Mouse (Mus musculus): ENCODE data around the gene Rusc1. TPM values are rescaled to one million over a fixed set of nuclear protein-coding genes. Genes with fewer than 3 reads are reported as not detected.

Rusc1 gene
- 53.5 to 67.5 TPM (median 58.6 TPM) in 4 replicates for total RNA-seq (2023)

GRCm38 (mm10) chr3:89093175-89093574 is at the start of gene Rusc1:
TSS of gene Rusc1 (minus strand) at chr3:89093311.

GRCm38 (mm10) chr3:89135958-89136357 is 42.8 kb upstream of the Rusc1 start, which contains the start of gene Pklr:
TSS of gene Pklr (plus strand) at chr3:89136142.

GRCm38 (mm10) chr3:89101812-89102494 is 8.8 kb upstream of the Rusc1 start, which contains the start of gene Fdps:
TSS of gene Fdps (minus strand) at chr3:89101959.

GRCm38 (mm10) chr3:89100811-89101210 is 7.7 kb upstream of the Rusc1 start, which contains the start of gene Gm43738:
TSS of gene Gm43738 (minus strand) at chr3:89101099.

Other genes starting within 250 kb of the Rusc1 start
- gene Msto1, start 179.3 kb downstream of the Rusc1 start, total RNA-seq (2023), result 14.8 to 15.3 TPM (median 15.0 TPM) in 4 replicates
- 93.7 to 103 TPM (median 97.8 TPM) in 4 replicates for gene Ash1l, start 142.7 kb downstream of the Rusc1 start, total RNA-seq (2023)
- gene Dap3, start 142.1 kb downstream of the Rusc1 start, total RNA-seq (2023), result 78.6 to 91.7 TPM (median 88.6 TPM) in 4 replicates
- not detected in 4 replicates for gene Gm43738, start 7.8 kb upstream of the Rusc1 start, total RNA-seq (2023)
- 17.6 to 21.4 TPM (median 20.3 TPM) in 4 replicates for gene Fdps, start 8.6 kb upstream of the Rusc1 start, total RNA-seq (2023)
- not detected in 4 replicates for gene Pklr, start 42.8 kb upstream of the Rusc1 start, total RNA-seq (2023)
- 2.2 to 5.3 TPM (median 5.1 TPM) in 4 replicates for gene Hcn3, start 66.9 kb upstream of the Rusc1 start, total RNA-seq (2023)
- gene Clk2, start 71.5 kb upstream of the Rusc1 start, total RNA-seq (2023), result 144 to 159 TPM (median 155 TPM) in 4 replicates
- 109 to 121 TPM (median 115 TPM) in 4 replicates for gene Scamp3, start 84.2 kb upstream of the Rusc1 start, total RNA-seq (2023)
- gene Fam189b, start 89.8 kb upstream of the Rusc1 start, total RNA-seq (2023), result 12.9 to 24.4 TPM (median 20.3 TPM) in 4 replicates
- 79.6 to 102 TPM (median 97.6 TPM) in 4 replicates for gene Gba, start 109.6 kb upstream of the Rusc1 start, total RNA-seq (2023)
- gene Thbs3, start 121.9 kb upstream of the Rusc1 start, total RNA-seq (2023), result 8.6 to 13.2 TPM (median 9.9 TPM) in 4 replicates
- 227 to 250 TPM (median 239 TPM) in 4 replicates for gene Mtx1, start 133.8 kb upstream of the Rusc1 start, total RNA-seq (2023)
- 1.4 to 3.6 TPM (median 1.6 TPM) in 4 replicates for gene Muc1, start 135.7 kb upstream of the Rusc1 start, total RNA-seq (2023)
- 88.4 to 116 TPM (median 101 TPM) in 4 replicates for gene Krtcap2, start 152.7 kb upstream of the Rusc1 start, total RNA-seq (2023)
- gene Trim46, start 153.0 kb upstream of the Rusc1 start, total RNA-seq (2023), result 2.1 to 5.6 TPM (median 3.3 TPM) in 4 replicates
- 64.0 to 79.9 TPM (median 68.1 TPM) in 4 replicates for gene Dpm3, start 166.0 kb upstream of the Rusc1 start, total RNA-seq (2023)
- 140 to 170 TPM (median 145 TPM) in 4 replicates for gene Slc50a1, start 177.3 kb upstream of the Rusc1 start, total RNA-seq (2023)
- gene Efna1, start 187.8 kb upstream of the Rusc1 start, total RNA-seq (2023), result 1.0 to 1.8 TPM (median 1.1 TPM) in 4 replicates
- not detected in 4 replicates for gene Efna3, start 229.7 kb upstream of the Rusc1 start, total RNA-seq (2023)
- 0.36 TPM in 1 of 4 replicates, not detected in the others for gene Efna4, start 244.7 kb upstream of the Rusc1 start, total RNA-seq (2023)

Measured in B cell, adult 62 days (primary cell).